Mouse (Mus musculus) E14TG2a.4 (cell line): ENCODE results near the gene Aes.
A peak's percentile ranks its signal among the peaks of the same experiment; 100 is the strongest.

Source experiments
- H3K27me3 ChIP-seq: 2 replicates; pipeline ENCODE4 v1.6.1; 2014; ENCODE audit warnings: low read length, control low read depth; ENCODE audit not compliant: insufficient read depth
- H3K36me3 ChIP-seq: 2 replicates; pipeline ENCODE4 v1.6.1; 2014; ENCODE audit warnings: low read length, control low read depth; ENCODE audit not compliant: insufficient read depth
- H3K4me1 ChIP-seq: replicated peaks from 2 replicates; pipeline ENCODE4 v1.6.1; 2014; ENCODE audit warnings: low read depth, low read length, control low read depth
- H3K4me3 ChIP-seq: replicated peaks from 2 replicates; pipeline ENCODE4 v1.5.1; 2014; ENCODE audit warnings: mild to moderate bottlenecking, low read length
- H3K9me3 ChIP-seq: 2 replicates; pipeline ENCODE4 v1.6.1; 2014; ENCODE audit warnings: low read length, control low read depth
- CTCF ChIP-seq: conservative IDR thresholded peaks from 2 replicates; pipeline ENCODE4 v1.5.1; 2014; ENCODE audit warnings: low read length
- NANOG ChIP-seq: IDR thresholded peaks from 2 replicates; pipeline ENCODE4 v1.6.1; 2014; ENCODE audit warnings: borderline replicate concordance, low read length, mixed read lengths
- POU5F1 ChIP-seq: IDR thresholded peaks from 2 replicates; pipeline ENCODE4 v1.6.1; 2014; ENCODE audit warnings: low read length, borderline replicate concordance

The Aes gene

GRCm38 (mm10) chr10:81575208-81575631 is 15.9 kb downstream of the Aes start:
- TF ChIP-seq NANOG: no peak
- no peak for TF ChIP-seq POU5F1
- no peak for TF ChIP-seq CTCF
- Histone ChIP-seq H3K4me1 (peaks cover 59% of the 10 kb centered on the region), H3K36me3 (no peaks in the 10 kb centered on the region), H3K27me3 (peaks cover 85% of the 10 kb centered on the region), H3K4me3 (peak overlapping the region; percentile 75), H3K9me3 (0 out of 2 replicates have a peak, but pooled peaks cover 3% of the 10 kb centered on the region)

- Histone ChIP-seq H3K4me3 (peak overlapping the region; percentile 75), H3K36me3 (no peaks in the 10 kb centered on the region), H3K9me3 (0 out of 2 replicates have a peak, but pooled peaks cover 3% of the 10 kb centered on the region), H3K27me3 (peaks cover 89% of the 10 kb centered on the region), H3K4me1 (peaks cover 59% of the 10 kb centered on the region)
- TF ChIP-seq NANOG (no peak), CTCF (no peak), POU5F1 (no peak)
Observed at GRCm38 (mm10) chr10:81575695-81576094, 16.4 kb downstream of the Aes start.

- Histone ChIP-seq H3K27me3 (peaks cover 92% of the 10 kb centered on the region), H3K4me3 (peak overlapping the region; percentile 61), H3K4me1 (peaks cover 42% of the 10 kb centered on the region), H3K36me3 (no peaks in the 10 kb centered on the region), H3K9me3 (no peaks in the 10 kb centered on the region)
- TF ChIP-seq POU5F1 (no peak), CTCF (no peak), NANOG (no peak)
Observed at GRCm38 (mm10) chr10:81579967-81580366, 20.7 kb downstream of the Aes start.

DNA sequence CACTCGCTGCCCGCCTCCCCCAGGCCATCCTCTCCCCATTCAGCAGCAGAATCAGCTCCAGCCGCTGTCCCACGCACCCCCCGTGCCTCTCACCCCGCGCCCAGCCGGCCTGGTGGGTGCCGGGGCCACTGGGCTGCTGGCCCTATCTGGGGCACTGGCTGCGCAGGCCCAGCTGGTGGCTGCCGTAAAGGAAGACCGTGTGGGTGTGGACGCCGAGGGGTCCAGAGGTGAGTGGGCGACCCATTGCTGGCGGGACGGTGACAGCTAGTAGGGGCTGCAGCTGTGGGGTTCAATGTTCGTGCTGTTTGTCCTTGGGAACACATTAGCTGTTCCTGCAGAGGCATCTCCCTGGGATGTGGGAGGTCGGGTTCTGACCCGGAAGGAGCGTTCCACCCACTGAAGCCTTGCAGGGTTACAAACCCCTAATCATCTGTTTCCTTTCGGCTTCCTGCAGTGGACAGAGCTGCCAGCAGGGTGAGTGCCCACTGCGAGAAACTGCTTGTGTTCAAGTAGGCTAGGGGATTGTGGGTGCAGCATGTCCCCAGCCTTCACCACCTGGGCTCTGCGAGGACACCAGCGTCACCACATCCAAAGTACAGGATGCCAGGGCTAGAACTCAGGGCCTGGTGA is 21.3 kb downstream of the Aes start:
- peaks cover 91% of the 10 kb centered on the region for H3K27me3 ChIP-seq
- H3K9me3 ChIP-seq: no peaks in the 10 kb centered on the region
- TF ChIP-seq CTCF (no peak), POU5F1 (no peak), NANOG (no peak)
- peaks cover 38% of the 10 kb centered on the region for H3K4me1 ChIP-seq
- H3K36me3 ChIP-seq: no peaks in the 10 kb centered on the region
- peak overlapping the region; percentile 61 for H3K4me3 ChIP-seq

DNA sequence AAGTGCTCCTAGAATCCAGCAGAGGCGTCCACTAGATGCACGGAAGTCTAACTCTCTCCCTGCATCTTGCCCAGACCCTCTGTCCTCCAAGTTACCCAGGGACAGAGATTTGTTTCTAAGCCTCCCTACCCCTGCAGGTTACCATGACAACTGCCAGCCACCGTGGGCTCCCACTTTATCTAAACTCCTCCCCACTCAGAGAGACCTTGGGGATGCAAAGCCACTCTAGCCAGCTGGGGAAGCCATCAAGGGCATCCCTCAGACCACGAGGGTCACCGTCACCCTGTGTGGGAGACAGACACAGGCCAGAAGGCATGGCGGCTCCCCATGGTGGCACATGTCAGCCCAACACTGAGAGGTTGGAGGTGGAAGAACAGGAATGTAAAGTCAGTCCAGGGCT is 24.1 kb downstream of the Aes start:
- no peak for TF ChIP-seq NANOG
- no peak for TF ChIP-seq CTCF
- TF ChIP-seq POU5F1: no peak
- peaks cover 44% of the 10 kb centered on the region for H3K4me1 ChIP-seq
- no peak overlapping the region for H3K4me3 ChIP-seq

GRCm38 (mm10) chr10:81588739-81589138 is 29.5 kb downstream of the Aes start:
- H3K4me3 ChIP-seq: no peak overlapping the region
- H3K9me3 ChIP-seq: no peaks in the 10 kb centered on the region
- H3K4me1 ChIP-seq: peaks cover 60% of the 10 kb centered on the region
- H3K27me3 ChIP-seq: peaks cover 78% of the 10 kb centered on the region
- no peaks in the 10 kb centered on the region for H3K36me3 ChIP-seq
- TF ChIP-seq POU5F1 (no peak), CTCF (no peak), NANOG (no peak)

More for the DNA sequence above, 24.1 kb downstream of the Aes start:
- Histone ChIP-seq H3K9me3 (no peaks in the 10 kb centered on the region), H3K27me3 (peaks cover 91% of the 10 kb centered on the region), H3K36me3 (no peaks in the 10 kb centered on the region)

DNA sequence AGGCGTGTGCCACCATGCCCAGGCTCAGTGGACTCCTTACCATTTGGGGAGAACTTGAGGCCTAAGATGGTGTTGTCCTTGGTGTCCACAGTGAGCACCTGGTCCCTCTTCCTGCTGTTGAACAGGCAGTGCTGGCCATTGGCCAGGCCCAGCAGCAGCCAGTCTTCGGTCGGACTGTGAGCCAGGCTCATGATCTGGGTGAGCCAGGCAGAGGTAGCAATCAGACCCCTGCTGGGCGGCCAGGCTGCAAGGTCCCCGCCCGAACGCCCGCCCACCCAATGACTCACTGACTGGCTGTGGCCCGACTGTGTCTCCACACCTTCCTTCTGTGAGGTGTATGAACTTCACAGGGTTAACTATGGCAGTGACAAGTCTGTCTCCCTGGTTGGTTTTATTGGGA is 32.6 kb downstream of the Aes start:
- Histone ChIP-seq H3K4me3 (no peak overlapping the region), H3K27me3 (peaks cover 79% of the 10 kb centered on the region), H3K4me1 (peaks cover 84% of the 10 kb centered on the region), H3K9me3 (no peaks in the 10 kb centered on the region), H3K36me3 (no peaks in the 10 kb centered on the region)
- TF ChIP-seq NANOG (no peak), POU5F1 (no peak), CTCF (no peak)

DNA sequence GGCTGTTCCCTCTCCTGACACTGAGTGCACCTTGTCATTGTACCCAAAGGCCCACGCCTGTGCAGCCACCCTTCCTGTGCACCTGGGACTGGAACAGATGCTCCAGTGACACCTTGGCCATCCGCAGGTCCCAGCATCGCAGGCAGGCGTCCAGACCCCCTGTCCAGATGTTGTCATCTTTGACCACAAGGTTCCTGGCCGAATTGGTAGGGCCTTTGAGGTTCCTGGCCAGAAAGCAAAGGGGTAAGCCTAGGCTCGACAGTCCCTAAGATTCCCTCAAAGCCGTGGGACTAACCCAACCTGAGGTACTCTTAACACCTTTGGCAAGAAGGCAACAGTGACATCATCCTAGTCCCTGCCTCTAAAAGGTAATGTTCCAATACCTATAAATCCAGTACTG is 33.3 kb downstream of the Aes start:
- no peaks in the 10 kb centered on the region for H3K36me3 ChIP-seq
- TF ChIP-seq CTCF (no peak), NANOG (no peak), POU5F1 (no peak)
- H3K27me3 ChIP-seq: peaks cover 72% of the 10 kb centered on the region

GRCm38 (mm10) chr10:81593223-81593622 is 33.9 kb downstream of the Aes start:
- no peak for TF ChIP-seq POU5F1
- no peak for TF ChIP-seq NANOG
- no peak for TF ChIP-seq CTCF

More for the DNA sequence above, 33.3 kb downstream of the Aes start:
- no peaks in the 10 kb centered on the region for H3K9me3 ChIP-seq
- peaks cover 84% of the 10 kb centered on the region for H3K4me1 ChIP-seq
- H3K4me3 ChIP-seq: no peak overlapping the region

More at GRCm38 (mm10) chr10:81593223-81593622, 33.9 kb downstream of the Aes start:
- H3K27me3 ChIP-seq: peaks cover 69% of the 10 kb centered on the region
- H3K9me3 ChIP-seq: no peaks in the 10 kb centered on the region
- H3K4me3 ChIP-seq: peak overlapping the region; percentile 52; the same call in 1 of the 2 replicates
- H3K4me1 ChIP-seq: peaks cover 86% of the 10 kb centered on the region
- no peaks in the 10 kb centered on the region for H3K36me3 ChIP-seq
